1 mouse cellular context compared by ENCODE assay signal in the genomic region with DNA sequence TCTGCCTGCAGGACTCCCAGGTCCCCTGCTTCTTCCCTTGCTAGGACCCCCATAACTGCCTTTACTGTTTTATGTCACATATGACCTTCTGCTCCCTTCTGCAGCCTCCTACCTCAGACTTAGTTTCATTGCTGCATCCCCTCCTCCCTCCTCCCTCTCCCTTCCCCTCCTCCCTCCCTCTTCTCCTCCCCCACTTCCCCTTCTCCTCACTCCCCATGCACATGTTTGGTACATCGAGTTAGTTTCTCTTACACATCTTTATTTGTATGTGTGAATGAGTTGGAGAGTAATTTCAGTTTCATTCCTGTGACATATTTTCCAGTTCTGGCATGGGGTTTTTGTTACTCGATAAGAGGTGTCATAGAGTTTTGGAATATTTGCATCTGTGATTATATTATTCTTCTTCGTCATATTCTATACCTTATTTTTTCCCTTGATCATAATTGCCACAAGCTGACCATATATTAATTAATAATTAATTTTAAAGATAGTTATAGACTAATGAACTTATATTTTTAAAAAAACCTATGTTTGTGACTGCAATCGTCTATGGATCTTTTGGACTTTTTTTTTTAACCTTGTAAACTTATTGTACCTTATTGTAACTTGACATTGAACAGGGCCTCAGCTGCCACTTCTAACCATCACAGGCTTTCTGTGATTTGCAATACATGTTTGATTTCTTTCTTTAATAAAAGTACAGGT.
TF ChIP-seq lines count a peak whose summit lies in the region.

No protein-coding gene starts in this region.

TF ChIP-seq in CH12.LX, 34 proteins besides CTCF, POLR2A, EP300 and RAD21 (continued from another document):
- TF ChIP-seq E2F4 (IDR thresholded peaks at IDR 0.05; ENCODE audit: insufficient replicate concordance, low read depth, low read length), result no peak
